In genomic region chr5:111154586-111154985, GRCm38 (mm10) we compare ENCODE assay signal across 8 mouse cellular contexts.
A peak's percentile ranks its signal among the peaks of the same experiment; 100 is the strongest.
DNase-seq lines count a peak whose midpoint lies in the region; ATAC-seq lines count a peak whose summit lies in the region.

No protein-coding gene starts in this region.

- H3K4me1 ChIP-seq in kidney, embryonic 15.5 days = peaks cover 63% of the 10 kb centered on the region
- H3K4me1 ChIP-seq in neural tube, embryonic 12.5 days = peaks cover 58% of the 10 kb centered on the region

- H3K4me3 ChIP-seq in kidney, embryonic 15.5 days (replicated peaks) = no peak overlapping the region
- no peak overlapping the region for H3K4me3 ChIP-seq in neural tube, embryonic 12.5 days

- intact Hi-C loops in left cerebral cortex, postnatal 36 days (cut with DNase I) = no loop called here

- peak overlapping the region; percentile 74 for H3K27ac ChIP-seq in kidney, embryonic 15.5 days
- no peak overlapping the region for H3K27ac ChIP-seq in neural tube, embryonic 12.5 days

- H3K9ac ChIP-seq in kidney, embryonic 15.5 days = no peak overlapping the region
- H3K9ac ChIP-seq in neural tube, embryonic 12.5 days = no peak overlapping the region

- H3K36me3 ChIP-seq in kidney, embryonic 15.5 days = no peaks in the 10 kb centered on the region
- H3K36me3 ChIP-seq in neural tube, embryonic 12.5 days = no peaks in the 10 kb centered on the region

- no peak overlapping the region for H3K4me2 ChIP-seq in kidney, embryonic 15.5 days
- H3K4me2 ChIP-seq in neural tube, embryonic 12.5 days (replicated peaks) = no peak overlapping the region

- WGBS in kidney, embryonic 15.5 days = 25% methylated on average over 7 of the region's 7 CpGs
- WGBS in neural tube, embryonic 12.5 days = 16% methylated on average over 7 of the region's 7 CpGs

- ATAC-seq in kidney, embryonic 15.5 days (replicated peaks; ENCODE audit: low FRiP score) = peak; percentile 66
- ATAC-seq in neural tube, embryonic 12.5 days (ENCODE audit: low FRiP score, low read depth) = peak; percentile 88

- no peaks in the 10 kb centered on the region for H3K9me3 ChIP-seq in kidney, embryonic 15.5 days (replicated peaks)
- no peaks in the 10 kb centered on the region for H3K9me3 ChIP-seq in neural tube, embryonic 12.5 days

- DNase-seq in gastrocnemius, adult 18-20 months (ENCODE audit: low spot score) = peak; percentile 64
- DNase-seq in gastrocnemius, postnatal 10 days = no peak
- peak; percentile 18 to 49 for DNase-seq in gastrocnemius, adult 8-10 months (ENCODE audit: low spot score in 2 of 2)
- no peak for DNase-seq in adrenal gland, adult 18-20 months (ENCODE audit: low spot score in 2 of 2)
- no peak for DNase-seq in left cerebral cortex, postnatal 36 days (ENCODE audit: low spot score in 2 of 2)
- DNase-seq in urinary bladder, postnatal 25 days (ENCODE audit: low spot score) = no peak

- no peaks in the 10 kb centered on the region for H3K27me3 ChIP-seq in kidney, embryonic 15.5 days
- no peaks in the 10 kb centered on the region for H3K27me3 ChIP-seq in neural tube, embryonic 12.5 days (replicated peaks)

Comparison
In these comparisons a context has a peak if more than half of its experiments do, and no peak if none do; other contexts are left out.
1. DNase-seq: peak in gastrocnemius, adult 18-20 months (single experiment) and gastrocnemius, adult 8-10 months (2 of 2); none in gastrocnemius, postnatal 10 days (single experiment), adrenal gland, adult 18-20 months (0 of 2), left cerebral cortex, postnatal 36 days (0 of 2) and urinary bladder, postnatal 25 days (single experiment).